In genomic region chr16:78057549-78057948, GRCm38 (mm10) we compare ENCODE assay signal across 29 mouse cellular contexts.
DNase-seq lines count a peak whose midpoint lies in the region; ATAC-seq and TF ChIP-seq lines count a peak whose summit lies in the region.
"Had no signal": no experiment of that assay in that cellular context is flagged by ENCODE, and none has a peak within 500 bp of the region (broad histone marks: within the 10 kb centered on the region; RNA-seq: fewer than 3 reads in every experiment).

No protein-coding gene starts in this region.

- H3K36me3 ChIP-seq in kidney, embryonic 15.5 days: no peaks in the 10 kb centered on the region
- no peaks in the 10 kb centered on the region for H3K36me3 ChIP-seq in embryonic facial prominence, embryonic 12.5 days
- no peaks in the 10 kb centered on the region for H3K36me3 ChIP-seq in limb, embryonic 12.5 days
- H3K36me3 ChIP-seq in intestine, postnatal 0 days (ENCODE audit: control insufficient read depth, insufficient read depth): no peaks in the 10 kb centered on the region
- H3K36me3 ChIP-seq in forebrain, embryonic 11.5 days (ENCODE audit: control insufficient read depth, insufficient read depth, low read length): no peaks in the 10 kb centered on the region
- H3K36me3 ChIP-seq: heart, embryonic 10.5 days; heart, embryonic 15.5 days; intestine, embryonic 15.5 days; liver, embryonic 15.5 days; midbrain, embryonic 10.5 days; midbrain, embryonic 15.5 days had no signal

- H3K27ac ChIP-seq in kidney, embryonic 15.5 days: no peak overlapping the region
- H3K27ac ChIP-seq in embryonic facial prominence, embryonic 12.5 days: no peak overlapping the region
- peak overlapping the region; percentile 83 for H3K27ac ChIP-seq in limb, embryonic 12.5 days
- no peak overlapping the region for H3K27ac ChIP-seq in intestine, postnatal 0 days (ENCODE audit: low read depth, low read length)
- no peak overlapping the region for H3K27ac ChIP-seq in forebrain, embryonic 11.5 days (ENCODE audit: low read depth, low read length)
- H3K27ac ChIP-seq: heart, embryonic 10.5 days; heart, embryonic 15.5 days; intestine, embryonic 15.5 days; layer of hippocampus, adult 2 months; liver, embryonic 15.5 days; midbrain, embryonic 10.5 days; midbrain, embryonic 15.5 days; stomach, postnatal 0 days had no signal

- H3K4me2 ChIP-seq in kidney, embryonic 15.5 days: no peak overlapping the region
- H3K4me2 ChIP-seq in embryonic facial prominence, embryonic 12.5 days (replicated peaks): no peak overlapping the region
- no peak overlapping the region for H3K4me2 ChIP-seq in limb, embryonic 12.5 days
- H3K4me2 ChIP-seq in intestine, postnatal 0 days (replicated peaks; ENCODE audit: low read depth): no peak overlapping the region
- no peak overlapping the region for H3K4me2 ChIP-seq in forebrain, embryonic 11.5 days (ENCODE audit: low read depth, low read length, severe bottlenecking)
- H3K4me2 ChIP-seq: heart, embryonic 15.5 days; intestine, embryonic 15.5 days; liver, embryonic 15.5 days; lung, embryonic 14.5 days; midbrain, embryonic 15.5 days had no signal

- TF ChIP-seq CTCF in intestine, postnatal 0 days (IDR thresholded peaks at IDR 0.05; ENCODE audit: low read depth): no peak

- H3K4me3 ChIP-seq in kidney, embryonic 15.5 days (replicated peaks): no peak overlapping the region
- H3K4me3 ChIP-seq in embryonic facial prominence, embryonic 12.5 days: no peak overlapping the region
- H3K4me3 ChIP-seq in limb, embryonic 12.5 days (replicated peaks): no peak overlapping the region
- no peak overlapping the region for H3K4me3 ChIP-seq in intestine, postnatal 0 days (ENCODE audit: low read depth, low read length)
- no peak overlapping the region for H3K4me3 ChIP-seq in forebrain, embryonic 11.5 days (ENCODE audit: low read depth, low read length)
- H3K4me3 ChIP-seq: heart, embryonic 10.5 days; heart, embryonic 15.5 days; intestine, embryonic 15.5 days; layer of hippocampus, adult 2 months; liver, embryonic 15.5 days; midbrain, embryonic 10.5 days; midbrain, embryonic 15.5 days had no signal

- no peak for DNase-seq in kidney, adult 11 months
- peak; percentile 47 for DNase-seq in fibroblast of lung, adult 2 months (ENCODE audit: low read depth)
- no peak for DNase-seq in forebrain, embryonic 11.5 days (ENCODE audit: low spot score)
- DNase-seq: adrenal gland, postnatal 10 days; cerebellum, adult 9-11 months; gastrocnemius, postnatal 25 days; heart, adult 11 months; kidney, postnatal 25 days; left cerebral cortex, postnatal 4 days; lung, embryonic 14.5 days; lung, postnatal 14 days; right cerebral cortex, postnatal 25 days; spleen, adult 18-20 months; thymus, adult 18-20 months; thymus, postnatal 25 days had no signal

- no peaks in the 10 kb centered on the region for H3K9me3 ChIP-seq in kidney, embryonic 15.5 days (replicated peaks)
- H3K9me3 ChIP-seq in embryonic facial prominence, embryonic 12.5 days: no peaks in the 10 kb centered on the region
- 0 out of 2 replicates have a peak, but pooled peaks cover 4% of the 10 kb centered on the region for H3K9me3 ChIP-seq in limb, embryonic 12.5 days
- H3K9me3 ChIP-seq in intestine, postnatal 0 days (ENCODE audit: control insufficient read depth): no peaks in the 10 kb centered on the region
- no peaks in the 10 kb centered on the region for H3K9me3 ChIP-seq in forebrain, embryonic 11.5 days (ENCODE audit: control insufficient read depth, low read length)
- H3K9me3 ChIP-seq: heart, embryonic 10.5 days; heart, embryonic 15.5 days; intestine, embryonic 15.5 days; midbrain, embryonic 10.5 days; midbrain, embryonic 15.5 days had no signal

- 31% methylated on average over 3 of the region's 3 CpGs for WGBS in kidney, embryonic 15.5 days
- 17% methylated on average over 3 of the region's 3 CpGs for WGBS in embryonic facial prominence, embryonic 12.5 days
- 51% methylated on average over 3 of the region's 3 CpGs for WGBS in limb, embryonic 12.5 days
- WGBS in intestine, postnatal 0 days: 64% methylated on average over 3 of the region's 3 CpGs
- WGBS in forebrain, embryonic 11.5 days: 67% methylated on average over 3 of the region's 3 CpGs

- H3K27me3 ChIP-seq in kidney, embryonic 15.5 days: no peaks in the 10 kb centered on the region
- no peaks in the 10 kb centered on the region for H3K27me3 ChIP-seq in embryonic facial prominence, embryonic 12.5 days
- no peaks in the 10 kb centered on the region for H3K27me3 ChIP-seq in limb, embryonic 12.5 days
- H3K27me3 ChIP-seq in intestine, postnatal 0 days (replicated peaks; ENCODE audit: control insufficient read depth, insufficient read depth, low read length): 0 out of 2 replicates have a peak, but pooled peaks cover 4% of the 10 kb centered on the region
- no peaks in the 10 kb centered on the region for H3K27me3 ChIP-seq in forebrain, embryonic 11.5 days (ENCODE audit: control insufficient read depth, insufficient read depth, low read length)
- H3K27me3 ChIP-seq: heart, embryonic 15.5 days; intestine, embryonic 15.5 days; liver, embryonic 15.5 days; midbrain, embryonic 15.5 days had no signal

- H3K4me1 ChIP-seq in kidney, embryonic 15.5 days: 0 out of 2 replicates have a peak, but pooled peaks cover 3% of the 10 kb centered on the region
- 0 out of 2 replicates have a peak, but pooled peaks cover 3% of the 10 kb centered on the region for H3K4me1 ChIP-seq in embryonic facial prominence, embryonic 12.5 days
- H3K4me1 ChIP-seq in limb, embryonic 12.5 days (replicated peaks): peaks cover 4% of the 10 kb centered on the region
- H3K4me1 ChIP-seq in intestine, postnatal 0 days (replicated peaks; ENCODE audit: control insufficient read depth, insufficient read depth, low read length): no peaks in the 10 kb centered on the region
- H3K4me1 ChIP-seq in forebrain, embryonic 11.5 days (replicated peaks; ENCODE audit: control insufficient read depth, insufficient read depth, low read length): no peaks in the 10 kb centered on the region
- H3K4me1 ChIP-seq: heart, embryonic 10.5 days; heart, embryonic 15.5 days; intestine, embryonic 15.5 days; liver, embryonic 15.5 days; midbrain, embryonic 10.5 days; midbrain, embryonic 15.5 days had no signal

- ATAC-seq in kidney, embryonic 15.5 days (replicated peaks; ENCODE audit: low FRiP score): peak; percentile 75; the same call in 1 of the 2 replicates
- ATAC-seq in embryonic facial prominence, embryonic 12.5 days (ENCODE audit: insufficient number of reproducible peaks, insufficient read depth, low FRiP score, low TSS enrichment): peak; percentile 52; the same call in 1 of the 2 replicates
- ATAC-seq in limb, embryonic 12.5 days (ENCODE audit: insufficient number of reproducible peaks, insufficient read depth, low FRiP score, low TSS enrichment, low read depth): peak; percentile 59; the same call in 1 of the 2 replicates
- ATAC-seq in intestine, postnatal 0 days: no peak
- no peak for ATAC-seq in forebrain, embryonic 11.5 days (replicated peaks; ENCODE audit: low FRiP score)
- ATAC-seq: forebrain, embryonic 14.5 days; hindbrain, embryonic 16.5 days; intestine, embryonic 15.5 days; midbrain, embryonic 15.5 days had no signal

- no peak overlapping the region for H3K9ac ChIP-seq in kidney, embryonic 15.5 days
- H3K9ac ChIP-seq in embryonic facial prominence, embryonic 12.5 days: no peak overlapping the region
- H3K9ac ChIP-seq in limb, embryonic 12.5 days (replicated peaks): no peak overlapping the region
- H3K9ac ChIP-seq in intestine, postnatal 0 days (ENCODE audit: low read depth, low read length): no peak overlapping the region
- H3K9ac ChIP-seq in forebrain, embryonic 11.5 days (ENCODE audit: low read length): no peak overlapping the region
- H3K9ac ChIP-seq: heart, embryonic 15.5 days; intestine, embryonic 15.5 days; liver, embryonic 15.5 days; lung, embryonic 14.5 days; midbrain, embryonic 15.5 days had no signal

Comparison
In these comparisons a context has a peak if more than half of its experiments do, and no peak if none do; other contexts are left out.
1. ATAC-seq: peak in kidney, embryonic 15.5 days (single experiment), embryonic facial prominence, embryonic 12.5 days (single experiment) and limb, embryonic 12.5 days (single experiment); none in intestine, postnatal 0 days (single experiment) and forebrain, embryonic 11.5 days (single experiment).